Mouse (Mus musculus) erythroblast, embryonic 14.5 days (primary cell): ENCODE data around the gene Sar1a.

Source experiments
- GATA1 ChIP-seq: IDR thresholded peaks from 2 replicates; pipeline ENCODE4 v1.6.1; 2012; ENCODE audit warnings: low read length, inconsistent platforms, mixed read lengths
- TAL1 ChIP-seq: IDR thresholded peaks from 3 replicates; pipeline ENCODE4 v1.6.1; 2012; ENCODE audit warnings: low read length, inconsistent platforms, mixed read lengths

DNA sequence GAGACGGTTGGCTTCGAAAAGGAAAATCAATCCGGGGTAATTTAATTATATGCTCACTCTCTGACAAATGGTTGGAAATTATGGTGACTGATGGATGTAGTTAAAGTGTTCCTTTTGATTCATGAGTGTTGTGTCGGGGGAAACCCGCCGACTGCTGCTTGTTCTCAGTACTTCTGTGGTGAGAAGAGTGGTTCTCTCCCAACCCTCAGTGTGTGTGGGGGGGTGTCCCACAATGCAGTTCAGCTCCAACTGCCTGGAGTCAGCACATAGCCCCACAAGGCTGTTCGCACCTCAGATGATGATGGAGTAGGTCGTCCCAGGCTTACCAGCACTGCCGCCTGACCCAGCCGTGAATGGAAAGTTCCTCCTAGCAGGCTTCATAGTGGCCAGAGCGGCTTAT, 49.1 kb downstream of the Sar1a start:
- TF ChIP-seq TAL1 (no peak), GATA1 (no peak)
